Mouse (Mus musculus): ENCODE data around the gene Gpr137. TPM values are rescaled to one million over a fixed set of nuclear protein-coding genes. Genes with fewer than 3 reads are reported as not detected.

Gpr137 gene
- polyA plus RNA-seq, 1 experiment from 2014 or later = 25.2 TPM

- no peaks in the 10 kb centered on the region for H3K9me3 ChIP-seq (ENCODE audit: control insufficient read depth, low read length)
Measured at GRCm38 (mm10) chr19:6919431-6919830, 22.8 kb downstream of the Gpr137 start.

GRCm38 (mm10) chr19:6918321-6918720, 24.0 kb downstream of the Gpr137 start:
- WGBS = 83% methylated on average over 4 of the region's 4 CpGs

More at GRCm38 (mm10) chr19:6919431-6919830, 22.8 kb downstream of the Gpr137 start:
- no peak for ATAC-seq (ENCODE audit: low read depth)
- Histone ChIP-seq H3K27me3 (ENCODE audit: control insufficient read depth, insufficient read depth, low read depth, low read length) (peaks cover 17% of the 10 kb centered on the region), H3K4me1 (replicated peaks; ENCODE audit: control insufficient read depth, insufficient read depth, low read length) (peaks cover 14% of the 10 kb centered on the region), H3K9ac (ENCODE audit: low read length) (no peak overlapping the region), H3K27ac (ENCODE audit: low read length) (no peak overlapping the region), H3K4me2 (ENCODE audit: low read depth, low read length) (no peak overlapping the region), H3K4me3 (ENCODE audit: low read length) (no peak overlapping the region), H3K36me3 (ENCODE audit: control insufficient read depth, insufficient read depth, low read length) (no peaks in the 10 kb centered on the region)

GRCm38 (mm10) chr19:6916496-6916895, 25.8 kb downstream of the Gpr137 start:
- H3K27me3 ChIP-seq (ENCODE audit: control insufficient read depth, insufficient read depth, low read depth, low read length) = no peaks in the 10 kb centered on the region
- 59% methylated on average over 4 of the region's 4 CpGs for WGBS
- H3K4me1 ChIP-seq (replicated peaks; ENCODE audit: control insufficient read depth, insufficient read depth, low read length) = peaks cover 14% of the 10 kb centered on the region
- H3K4me2 ChIP-seq (ENCODE audit: low read depth, low read length) = no peak overlapping the region
- H3K4me3 ChIP-seq (ENCODE audit: low read length) = no peak overlapping the region
- no peak overlapping the region for H3K9ac ChIP-seq (ENCODE audit: low read length)
- no peak overlapping the region for H3K27ac ChIP-seq (ENCODE audit: low read length)
- no peaks in the 10 kb centered on the region for H3K9me3 ChIP-seq (ENCODE audit: control insufficient read depth, low read length)
- ATAC-seq (ENCODE audit: low read depth) = no peak
- H3K36me3 ChIP-seq (ENCODE audit: control insufficient read depth, insufficient read depth, low read length) = peaks cover 14% of the 10 kb centered on the region

More at GRCm38 (mm10) chr19:6918321-6918720, 24.0 kb downstream of the Gpr137 start:
- ATAC-seq (ENCODE audit: low read depth) = no peak
- H3K9ac ChIP-seq (ENCODE audit: low read length) = no peak overlapping the region
- no peaks in the 10 kb centered on the region for H3K9me3 ChIP-seq (ENCODE audit: control insufficient read depth, low read length)
- H3K27me3 ChIP-seq (ENCODE audit: control insufficient read depth, insufficient read depth, low read depth, low read length) = peaks cover 7% of the 10 kb centered on the region
- no peak overlapping the region for H3K4me2 ChIP-seq (ENCODE audit: low read depth, low read length)
- no peak overlapping the region for H3K4me3 ChIP-seq (ENCODE audit: low read length)
- peaks cover 3% of the 10 kb centered on the region; the same call in 1 of the 2 replicates for H3K36me3 ChIP-seq (ENCODE audit: control insufficient read depth, insufficient read depth, low read length)
- H3K27ac ChIP-seq (ENCODE audit: low read length) = no peak overlapping the region
- H3K4me1 ChIP-seq (replicated peaks; ENCODE audit: control insufficient read depth, insufficient read depth, low read length) = peaks cover 14% of the 10 kb centered on the region

GRCm38 (mm10) chr19:6915276-6915675, 27.0 kb downstream of the Gpr137 start:
- Histone ChIP-seq H3K4me3 (ENCODE audit: low read length) (no peak overlapping the region), H3K36me3 (ENCODE audit: control insufficient read depth, insufficient read depth, low read length) (peaks cover 14% of the 10 kb centered on the region)
- WGBS = 68% methylated on average over 4 of the region's 4 CpGs

GRCm38 (mm10) chr19:6914540-6914939, 27.7 kb downstream of the Gpr137 start:
- no peak for ATAC-seq (ENCODE audit: low read depth)
- Histone ChIP-seq H3K4me2 (ENCODE audit: low read depth, low read length) (no peak overlapping the region), H3K36me3 (ENCODE audit: control insufficient read depth, insufficient read depth, low read length) (peaks cover 14% of the 10 kb centered on the region), H3K27ac (ENCODE audit: low read length) (no peak overlapping the region), H3K4me3 (ENCODE audit: low read length) (no peak overlapping the region), H3K9me3 (ENCODE audit: control insufficient read depth, low read length) (no peaks in the 10 kb centered on the region), H3K9ac (ENCODE audit: low read length) (no peak overlapping the region), H3K27me3 (ENCODE audit: control insufficient read depth, insufficient read depth, low read depth, low read length) (no peaks in the 10 kb centered on the region), H3K4me1 (replicated peaks; ENCODE audit: control insufficient read depth, insufficient read depth, low read length) (peaks cover 7% of the 10 kb centered on the region)
- WGBS = 90% methylated on average over 9 of the region's 9 CpGs

More at GRCm38 (mm10) chr19:6915276-6915675, 27.0 kb downstream of the Gpr137 start:
- Histone ChIP-seq H3K9ac (ENCODE audit: low read length) (no peak overlapping the region), H3K9me3 (ENCODE audit: control insufficient read depth, low read length) (no peaks in the 10 kb centered on the region), H3K4me2 (ENCODE audit: low read depth, low read length) (no peak overlapping the region), H3K4me1 (replicated peaks; ENCODE audit: control insufficient read depth, insufficient read depth, low read length) (peaks cover 12% of the 10 kb centered on the region), H3K27me3 (ENCODE audit: control insufficient read depth, insufficient read depth, low read depth, low read length) (no peaks in the 10 kb centered on the region), H3K27ac (ENCODE audit: low read length) (no peak overlapping the region)
- no peak for ATAC-seq (ENCODE audit: low read depth)

- ATAC-seq (ENCODE audit: low read depth) = no peak
- WGBS = 68% methylated on average over 11 of the region's 11 CpGs
- Histone ChIP-seq H3K9me3 (ENCODE audit: control insufficient read depth, low read length) (no peaks in the 10 kb centered on the region), H3K27ac (ENCODE audit: low read length) (no peak overlapping the region), H3K4me3 (ENCODE audit: low read length) (no peak overlapping the region), H3K4me2 (ENCODE audit: low read depth, low read length) (no peak overlapping the region), H3K4me1 (replicated peaks; ENCODE audit: control insufficient read depth, insufficient read depth, low read length) (peaks cover 7% of the 10 kb centered on the region), H3K9ac (ENCODE audit: low read length) (no peak overlapping the region), H3K36me3 (ENCODE audit: control insufficient read depth, insufficient read depth, low read length) (peaks cover 14% of the 10 kb centered on the region), H3K27me3 (ENCODE audit: control insufficient read depth, insufficient read depth, low read depth, low read length) (no peaks in the 10 kb centered on the region)
Measured at GRCm38 (mm10) chr19:6913991-6914390, 28.3 kb downstream of the Gpr137 start.

GRCm38 (mm10) chr19:6913036-6913435, 29.2 kb downstream of the Gpr137 start:
- 74% methylated on average over 6 of the region's 6 CpGs for WGBS
- H3K36me3 ChIP-seq (ENCODE audit: control insufficient read depth, insufficient read depth, low read length) = peaks cover 14% of the 10 kb centered on the region

GRCm38 (mm10) chr19:6912205-6912970, 29.9 kb downstream of the Gpr137 start:
- Histone ChIP-seq H3K27ac (ENCODE audit: low read length) (no peak overlapping the region), H3K4me2 (ENCODE audit: low read depth, low read length) (no peak overlapping the region), H3K27me3 (ENCODE audit: control insufficient read depth, insufficient read depth, low read depth, low read length) (no peaks in the 10 kb centered on the region), H3K9me3 (ENCODE audit: control insufficient read depth, low read length) (no peaks in the 10 kb centered on the region), H3K4me1 (replicated peaks; ENCODE audit: control insufficient read depth, insufficient read depth, low read length) (peaks cover 17% of the 10 kb centered on the region), H3K36me3 (ENCODE audit: control insufficient read depth, insufficient read depth, low read length) (peaks cover 14% of the 10 kb centered on the region), H3K4me3 (ENCODE audit: low read length) (no peak overlapping the region), H3K9ac (ENCODE audit: low read length) (no peak overlapping the region)
- 89% methylated on average over 15 of the region's 15 CpGs for WGBS
- no peak for ATAC-seq (ENCODE audit: low read depth)

More at GRCm38 (mm10) chr19:6913036-6913435, 29.2 kb downstream of the Gpr137 start:
- no peaks in the 10 kb centered on the region for H3K27me3 ChIP-seq (ENCODE audit: control insufficient read depth, insufficient read depth, low read depth, low read length)
- no peak overlapping the region for H3K9ac ChIP-seq (ENCODE audit: low read length)
- H3K4me3 ChIP-seq (ENCODE audit: low read length) = no peak overlapping the region
- H3K27ac ChIP-seq (ENCODE audit: low read length) = no peak overlapping the region
- peaks cover 14% of the 10 kb centered on the region for H3K4me1 ChIP-seq (replicated peaks; ENCODE audit: control insufficient read depth, insufficient read depth, low read length)
- no peaks in the 10 kb centered on the region for H3K9me3 ChIP-seq (ENCODE audit: control insufficient read depth, low read length)
- no peak for ATAC-seq (ENCODE audit: low read depth)
- H3K4me2 ChIP-seq (ENCODE audit: low read depth, low read length) = no peak overlapping the region

- Histone ChIP-seq H3K4me1 (replicated peaks; ENCODE audit: control insufficient read depth, insufficient read depth, low read length) (peaks cover 17% of the 10 kb centered on the region), H3K9ac (ENCODE audit: low read length) (no peak overlapping the region), H3K9me3 (ENCODE audit: control insufficient read depth, low read length) (no peaks in the 10 kb centered on the region), H3K4me2 (ENCODE audit: low read depth, low read length) (peak overlapping the region; percentile 75), H3K27me3 (ENCODE audit: control insufficient read depth, insufficient read depth, low read depth, low read length) (no peaks in the 10 kb centered on the region), H3K27ac (ENCODE audit: low read length) (no peak overlapping the region), H3K4me3 (ENCODE audit: low read length) (no peak overlapping the region), H3K36me3 (ENCODE audit: control insufficient read depth, insufficient read depth, low read length) (peaks cover 22% of the 10 kb centered on the region)
- no peak for ATAC-seq (ENCODE audit: low read depth)
- 83% methylated on average over 19 of the region's 19 CpGs for WGBS
Measured at GRCm38 (mm10) chr19:6911101-6912074, 30.9 kb downstream of the Gpr137 start.

Data from lung, embryonic 16.5 days (tissue).